Mouse (Mus musculus): Measurements from ENCODE around the gene 2010111I01Rik. TPM values are rescaled to one million over a fixed set of nuclear protein-coding genes. Genes with fewer than 3 reads are reported as not detected.
A peak's percentile ranks its signal among the peaks of the same experiment; 100 is the strongest.
"Not testable (repeated sequence)": the region's sequence is repeated elsewhere in the genome, so short reads cannot be mapped to it uniquely, and the experiment has no call there.

The 2010111I01Rik gene
- polyA plus RNA-seq (2014; fragmentation: Nextera tagmentation; extraction: Ambion mirVana): 31.8 and 34.4 TPM in 2 replicates

GRCm38 (mm10) chr13:62964640-62965311 lies at the start of gene 2010111I01Rik:
Gene 2010111I01Rik, plus strand, starts transcription at chr13:62964893.
- peak within 1 kb of the TSS; percentile 88 for H3K4me3 ChIP-seq (ENCODE audit: low read depth, low read length)
- DNase-seq (ENCODE audit: low spot score, missing footprints) (peak; percentile 100), ATAC-seq (ENCODE audit: low FRiP score) (peak; percentile 94)
- peak within 1 kb of the TSS; percentile 84 for H3K4me2 ChIP-seq
- H3K9ac ChIP-seq (ENCODE audit: low read length): peak within 1 kb of the TSS; percentile 69
- H3K27me3 ChIP-seq (ENCODE audit: control insufficient read depth, insufficient read depth, low read length): no peaks in the 10 kb centered on the region
- H3K36me3 ChIP-seq (ENCODE audit: control insufficient read depth, insufficient read depth, low read length): no peaks in the 10 kb centered on the region
- WGBS: under 1% methylated on average over 41 of the region's 41 CpGs
- H3K4me1 ChIP-seq (ENCODE audit: control insufficient read depth, insufficient read depth, low read length): peaks cover 5% of the 10 kb centered on the region
- H3K27ac ChIP-seq (ENCODE audit: low read depth, low read length): no peak within 1 kb of the TSS
- no peaks in the 10 kb centered on the region for H3K9me3 ChIP-seq (ENCODE audit: control insufficient read depth, low read length)

GRCm38 (mm10) chr13:62916675-62917074 lies 48.0 kb upstream of the 2010111I01Rik start:
- H3K4me1 ChIP-seq (ENCODE audit: control insufficient read depth, insufficient read depth, low read length): no peaks in the 10 kb centered on the region
- no peak overlapping the region for H3K4me3 ChIP-seq (ENCODE audit: low read depth, low read length)
- DNase-seq (ENCODE audit: low spot score, missing footprints) (no peak), ATAC-seq (ENCODE audit: low FRiP score) (no peak)
- WGBS: 85% methylated on average over 4 of the region's 4 CpGs
- no peak overlapping the region for H3K4me2 ChIP-seq
- no peaks in the 10 kb centered on the region for H3K9me3 ChIP-seq (ENCODE audit: control insufficient read depth, low read length)
- no peaks in the 10 kb centered on the region for H3K36me3 ChIP-seq (ENCODE audit: control insufficient read depth, insufficient read depth, low read length)
- no peak overlapping the region for H3K9ac ChIP-seq (ENCODE audit: low read length)
- no peak overlapping the region for H3K27ac ChIP-seq (ENCODE audit: low read depth, low read length)
- H3K27me3 ChIP-seq (ENCODE audit: control insufficient read depth, insufficient read depth, low read length): no peaks in the 10 kb centered on the region

DNA sequence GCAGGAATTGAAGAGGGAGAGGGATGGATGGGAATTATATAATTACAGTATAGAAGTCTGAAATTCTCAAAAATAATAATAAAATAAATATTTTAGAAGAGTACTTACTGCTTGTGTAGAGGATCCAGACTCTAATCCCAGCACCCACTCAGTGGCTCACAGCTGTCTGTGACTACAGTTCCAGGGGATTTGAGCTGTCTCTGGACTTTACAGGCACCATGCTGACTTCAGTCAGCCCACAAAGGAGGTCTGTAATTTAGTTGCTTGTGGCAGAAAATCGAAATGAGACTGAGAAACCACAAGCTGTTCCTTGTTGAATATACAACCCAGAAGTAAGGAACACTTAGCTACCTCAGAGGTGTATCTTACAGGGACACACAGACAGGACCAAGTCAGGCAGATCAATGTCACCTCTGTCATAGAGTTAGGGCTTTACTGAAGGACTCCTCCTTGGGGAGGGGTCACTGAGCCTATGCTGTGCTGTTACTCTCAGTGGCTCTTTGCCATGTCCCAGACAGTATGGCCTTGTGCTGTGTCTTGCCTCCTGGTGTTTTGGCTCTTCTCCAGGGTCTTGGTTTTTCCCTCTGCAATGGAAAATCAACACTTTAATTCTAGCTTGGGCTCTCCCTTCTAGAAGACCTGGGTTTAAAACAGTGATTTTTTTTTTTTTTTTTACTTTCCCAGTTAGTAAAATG lies 47.1 kb upstream of the 2010111I01Rik start:
- Histone ChIP-seq H3K27ac (ENCODE audit: low read depth, low read length) (no peak overlapping the region), H3K4me2 (no peak overlapping the region), H3K4me1 (ENCODE audit: control insufficient read depth, insufficient read depth, low read length) (no peaks in the 10 kb centered on the region), H3K36me3 (ENCODE audit: control insufficient read depth, insufficient read depth, low read length) (no peaks in the 10 kb centered on the region), H3K9ac (ENCODE audit: low read length) (no peak overlapping the region), H3K27me3 (ENCODE audit: control insufficient read depth, insufficient read depth, low read length) (no peaks in the 10 kb centered on the region), H3K4me3 (ENCODE audit: low read depth, low read length) (no peak overlapping the region), H3K9me3 (ENCODE audit: control insufficient read depth, low read length) (no peaks in the 10 kb centered on the region)
- ATAC-seq (ENCODE audit: low FRiP score) (no peak), DNase-seq (ENCODE audit: low spot score, missing footprints) (no peak)
- 45% methylated on average over 1 of the region's 1 CpGs for WGBS

- Histone ChIP-seq H3K4me1 (ENCODE audit: control insufficient read depth, insufficient read depth, low read length) (no peaks in the 10 kb centered on the region), H3K36me3 (ENCODE audit: control insufficient read depth, insufficient read depth, low read length) (no peaks in the 10 kb centered on the region), H3K4me2 (no peak overlapping the region), H3K27ac (ENCODE audit: low read depth, low read length) (no peak overlapping the region), H3K27me3 (ENCODE audit: control insufficient read depth, insufficient read depth, low read length) (no peaks in the 10 kb centered on the region), H3K9me3 (ENCODE audit: control insufficient read depth, low read length) (no peaks in the 10 kb centered on the region), H3K4me3 (ENCODE audit: low read depth, low read length) (no peak overlapping the region), H3K9ac (ENCODE audit: low read length) (no peak overlapping the region)
- 41% methylated on average over 11 of the region's 11 CpGs for WGBS
- no peak for ATAC-seq (ENCODE audit: low FRiP score)
- peak; percentile 95 for DNase-seq (ENCODE audit: low spot score, missing footprints)
Observed at GRCm38 (mm10) chr13:62919647-62920341, 44.9 kb upstream of the 2010111I01Rik start.

GRCm38 (mm10) chr13:62922645-62923044 lies 42.0 kb upstream of the 2010111I01Rik start:
- Histone ChIP-seq H3K4me2 (no peak overlapping the region), H3K4me3 (ENCODE audit: low read depth, low read length) (no peak overlapping the region), H3K4me1 (ENCODE audit: control insufficient read depth, insufficient read depth, low read length) (no peaks in the 10 kb centered on the region), H3K27ac (ENCODE audit: low read depth, low read length) (no peak overlapping the region), H3K27me3 (ENCODE audit: control insufficient read depth, insufficient read depth, low read length) (no peaks in the 10 kb centered on the region), H3K36me3 (ENCODE audit: control insufficient read depth, insufficient read depth, low read length) (no peaks in the 10 kb centered on the region), H3K9me3 (ENCODE audit: control insufficient read depth, low read length) (no peaks in the 10 kb centered on the region), H3K9ac (ENCODE audit: low read length) (no peak overlapping the region)
- WGBS: 87% methylated on average over 3 of the region's 3 CpGs
- DNase-seq (ENCODE audit: low spot score, missing footprints): no peak
- no peak for ATAC-seq (ENCODE audit: low FRiP score)

DNA sequence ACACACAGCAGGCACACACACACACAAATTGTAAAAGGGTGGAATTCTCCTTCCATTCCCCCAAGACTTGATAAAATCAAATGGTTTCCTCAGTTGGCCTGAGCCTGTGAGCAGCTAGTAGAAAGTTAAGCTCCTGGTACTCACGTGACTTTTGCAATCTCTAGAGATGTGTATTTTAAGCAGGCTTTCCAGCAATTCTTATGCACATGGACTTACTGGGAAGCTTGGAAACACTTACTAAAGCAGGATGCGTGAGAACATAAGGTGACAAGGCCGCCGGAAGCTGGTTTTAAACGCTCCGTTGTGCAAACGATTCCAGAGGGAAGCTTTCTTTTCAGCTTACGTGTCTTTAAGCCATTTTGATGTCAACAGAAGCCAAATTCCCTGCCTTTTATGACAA lies 41.5 kb upstream of the 2010111I01Rik start:
- H3K27ac ChIP-seq (ENCODE audit: low read depth, low read length): no peak overlapping the region
- H3K4me3 ChIP-seq (ENCODE audit: low read depth, low read length): no peak overlapping the region
- 73% methylated on average over 8 of the region's 8 CpGs for WGBS

GRCm38 (mm10) chr13:62926479-62926878 lies 38.2 kb upstream of the 2010111I01Rik start:
- 75% methylated on average over 1 of the region's 1 CpGs for WGBS
- H3K36me3 ChIP-seq (ENCODE audit: control insufficient read depth, insufficient read depth, low read length): no peaks in the 10 kb centered on the region
- H3K4me2 ChIP-seq: no peak overlapping the region
- H3K27me3 ChIP-seq (ENCODE audit: control insufficient read depth, insufficient read depth, low read length): no peaks in the 10 kb centered on the region
- H3K27ac ChIP-seq (ENCODE audit: low read depth, low read length): no peak overlapping the region
- no peak overlapping the region for H3K9ac ChIP-seq (ENCODE audit: low read length)
- H3K4me3 ChIP-seq (ENCODE audit: low read depth, low read length): no peak overlapping the region
- H3K9me3 ChIP-seq (ENCODE audit: control insufficient read depth, low read length): no peaks in the 10 kb centered on the region
- no peak for DNase-seq (ENCODE audit: low spot score, missing footprints)
- no peak for ATAC-seq (ENCODE audit: low FRiP score)
- H3K4me1 ChIP-seq (ENCODE audit: control insufficient read depth, insufficient read depth, low read length): no peaks in the 10 kb centered on the region

More for the DNA sequence above, 41.5 kb upstream of the 2010111I01Rik start:
- DNase-seq (ENCODE audit: low spot score, missing footprints) (no peak), ATAC-seq (ENCODE audit: low FRiP score) (no peak)
- H3K4me1 ChIP-seq (ENCODE audit: control insufficient read depth, insufficient read depth, low read length): no peaks in the 10 kb centered on the region
- H3K9ac ChIP-seq (ENCODE audit: low read length): no peak overlapping the region
- no peaks in the 10 kb centered on the region for H3K36me3 ChIP-seq (ENCODE audit: control insufficient read depth, insufficient read depth, low read length)
- H3K9me3 ChIP-seq (ENCODE audit: control insufficient read depth, low read length): no peaks in the 10 kb centered on the region
- no peak overlapping the region for H3K4me2 ChIP-seq
- H3K27me3 ChIP-seq (ENCODE audit: control insufficient read depth, insufficient read depth, low read length): no peaks in the 10 kb centered on the region

GRCm38 (mm10) chr13:62927470-62927869 lies 37.2 kb upstream of the 2010111I01Rik start:
- no peak overlapping the region for H3K4me3 ChIP-seq (ENCODE audit: low read depth, low read length)
- no peaks in the 10 kb centered on the region for H3K27me3 ChIP-seq (ENCODE audit: control insufficient read depth, insufficient read depth, low read length)
- no peaks in the 10 kb centered on the region for H3K4me1 ChIP-seq (ENCODE audit: control insufficient read depth, insufficient read depth, low read length)
- ATAC-seq (ENCODE audit: low FRiP score) (no peak), DNase-seq (ENCODE audit: low spot score, missing footprints) (no peak)
- H3K36me3 ChIP-seq (ENCODE audit: control insufficient read depth, insufficient read depth, low read length): no peaks in the 10 kb centered on the region
- H3K9ac ChIP-seq (ENCODE audit: low read length): no peak overlapping the region
- H3K4me2 ChIP-seq: no peak overlapping the region
- H3K27ac ChIP-seq (ENCODE audit: low read depth, low read length): no peak overlapping the region
- H3K9me3 ChIP-seq (ENCODE audit: control insufficient read depth, low read length): no peaks in the 10 kb centered on the region
- WGBS: 89% methylated on average over 1 of the region's 1 CpGs

- not testable (repeated sequence) for ATAC-seq (ENCODE audit: low FRiP score); H3K4me3 ChIP-seq (ENCODE audit: low read depth, low read length); H3K9me3 ChIP-seq (ENCODE audit: control insufficient read depth, low read length); DNase-seq (ENCODE audit: low spot score, missing footprints); H3K27me3 ChIP-seq (ENCODE audit: control insufficient read depth, insufficient read depth, low read length); H3K27ac ChIP-seq (ENCODE audit: low read depth, low read length); H3K36me3 ChIP-seq (ENCODE audit: control insufficient read depth, insufficient read depth, low read length); H3K4me2 ChIP-seq; H3K9ac ChIP-seq (ENCODE audit: low read length); H3K4me1 ChIP-seq (ENCODE audit: control insufficient read depth, insufficient read depth, low read length)
- WGBS: 94% methylated on average over 3 of the region's 3 CpGs
Observed at GRCm38 (mm10) chr13:62929144-62929543, 35.5 kb upstream of the 2010111I01Rik start.
